Comparison of ENCODE assay signal across 10 mouse cellular contexts in the genomic region with DNA sequence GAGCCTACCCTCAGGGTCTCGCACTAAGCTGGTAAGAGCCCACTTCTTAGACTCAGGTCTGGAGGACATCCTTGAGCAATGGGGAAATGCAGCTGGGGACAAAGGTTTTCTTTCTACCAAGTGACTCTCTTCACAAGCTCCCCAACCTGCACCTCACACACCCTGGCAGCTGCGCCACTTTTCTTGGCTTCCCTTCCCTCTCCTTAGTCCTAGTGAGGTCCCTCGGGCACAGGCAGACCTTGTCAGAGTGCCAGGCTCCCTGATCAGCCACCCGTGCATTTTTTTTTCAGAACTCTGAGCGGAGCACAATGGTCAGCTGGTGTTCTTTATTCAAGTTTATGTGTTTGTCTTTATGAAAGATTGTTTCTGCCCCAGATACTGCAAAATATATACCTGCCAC.
DNase-seq lines count a peak whose midpoint lies in the region; ATAC-seq and TF ChIP-seq lines count a peak whose summit lies in the region.
"Had no signal": no experiment of that assay in that cellular context is flagged by ENCODE, and none has a peak within 500 bp of the region (broad histone marks: within the 10 kb centered on the region; RNA-seq: fewer than 3 reads in every experiment).

No protein-coding gene starts in this region.

- DNase-seq in forebrain, embryonic 10.5 days (ENCODE audit: extremely low spot score, low spot score), result no peak
- DNase-seq in midbrain, embryonic 10.5 days (ENCODE audit: low spot score), result no peak
- peak; percentile 43 for DNase-seq in forebrain, postnatal 0 days
- peak; percentile 42 for DNase-seq in ovary, postnatal 14 days (ENCODE audit: low spot score)
- no peak for DNase-seq in gastrocnemius, adult 8-10 months (ENCODE audit: low spot score in 2 of 2)
- DNase-seq in gastrocnemius, postnatal 36 days, result no peak

- no peaks in the 10 kb centered on the region for H3K27me3 ChIP-seq in forebrain, embryonic 15.5 days
- no peaks in the 10 kb centered on the region for H3K27me3 ChIP-seq in forebrain, embryonic 10.5 days (ENCODE audit: poor library complexity, severe bottlenecking)
- no peaks in the 10 kb centered on the region for H3K27me3 ChIP-seq in midbrain, embryonic 16.5 days (ENCODE audit: control insufficient read depth, insufficient read depth, low read depth, low read length)
- no peaks in the 10 kb centered on the region for H3K27me3 ChIP-seq in midbrain, embryonic 10.5 days (ENCODE audit: low read depth, poor library complexity, severe bottlenecking)
- H3K27me3 ChIP-seq in forebrain, postnatal 0 days (ENCODE audit: insufficient read depth, low read length), result no peaks in the 10 kb centered on the region
- H3K27me3 ChIP-seq: limb, embryonic 12.5 days; neural tube, embryonic 12.5 days had no signal

- H3K4me3 ChIP-seq in forebrain, embryonic 15.5 days, result no peak overlapping the region
- no peak overlapping the region for H3K4me3 ChIP-seq in forebrain, embryonic 10.5 days
- H3K4me3 ChIP-seq in midbrain, embryonic 16.5 days (ENCODE audit: low read depth, low read length), result no peak overlapping the region
- H3K4me3 ChIP-seq in midbrain, embryonic 10.5 days, result no peak overlapping the region
- no peak overlapping the region for H3K4me3 ChIP-seq in forebrain, postnatal 0 days (ENCODE audit: low read depth, low read length)
- H3K4me3 ChIP-seq: limb, embryonic 12.5 days; neural tube, embryonic 12.5 days had no signal

- no peak overlapping the region for H3K4me2 ChIP-seq in forebrain, embryonic 15.5 days (replicated peaks)
- H3K4me2 ChIP-seq in midbrain, embryonic 16.5 days (ENCODE audit: low read length), result no peak overlapping the region
- H3K4me2 ChIP-seq in forebrain, postnatal 0 days (ENCODE audit: low read depth), result no peak overlapping the region
- H3K4me2 ChIP-seq: limb, embryonic 12.5 days; neural tube, embryonic 12.5 days had no signal

- 33% methylated on average over 5 of the region's 5 CpGs for WGBS in forebrain, embryonic 15.5 days
- 81% methylated on average over 5 of the region's 5 CpGs for WGBS in forebrain, embryonic 10.5 days
- 56% methylated on average over 5 of the region's 5 CpGs for WGBS in midbrain, embryonic 16.5 days
- 74% methylated on average over 5 of the region's 5 CpGs for WGBS in midbrain, embryonic 10.5 days
- 32% methylated on average over 5 of the region's 5 CpGs for WGBS in forebrain, postnatal 0 days

- no peak for TF ChIP-seq CTCF in forebrain, postnatal 0 days (IDR thresholded peaks at IDR 0.05; ENCODE audit: low read depth)

- no peak overlapping the region for H3K9ac ChIP-seq in forebrain, embryonic 15.5 days (replicated peaks)
- H3K9ac ChIP-seq in midbrain, embryonic 16.5 days (ENCODE audit: low read depth, low read length), result no peak overlapping the region
- no peak overlapping the region for H3K9ac ChIP-seq in forebrain, postnatal 0 days
- H3K9ac ChIP-seq: limb, embryonic 12.5 days; neural tube, embryonic 12.5 days had no signal

- peak overlapping the region; percentile 73 for H3K27ac ChIP-seq in forebrain, embryonic 15.5 days (replicated peaks)
- H3K27ac ChIP-seq in forebrain, embryonic 10.5 days, result no peak overlapping the region
- peak overlapping the region; percentile 14; the same call in 1 of the 2 replicates for H3K27ac ChIP-seq in midbrain, embryonic 16.5 days (ENCODE audit: low read length)
- H3K27ac ChIP-seq in midbrain, embryonic 10.5 days (replicated peaks), result no peak overlapping the region
- H3K27ac ChIP-seq in forebrain, postnatal 0 days (ENCODE audit: low read depth, low read length), result peak overlapping the region; percentile 64
- H3K27ac ChIP-seq: limb, embryonic 12.5 days; neural tube, embryonic 12.5 days had no signal

- no peaks in the 10 kb centered on the region for H3K36me3 ChIP-seq in forebrain, embryonic 15.5 days
- H3K36me3 ChIP-seq in forebrain, embryonic 10.5 days (replicated peaks), result no peaks in the 10 kb centered on the region
- H3K36me3 ChIP-seq in midbrain, embryonic 16.5 days (ENCODE audit: control insufficient read depth, insufficient read depth, low read length), result peaks cover 12% of the 10 kb centered on the region
- H3K36me3 ChIP-seq in midbrain, embryonic 10.5 days, result no peaks in the 10 kb centered on the region
- peaks cover 7% of the 10 kb centered on the region for H3K36me3 ChIP-seq in forebrain, postnatal 0 days (ENCODE audit: insufficient read depth)
- H3K36me3 ChIP-seq: limb, embryonic 12.5 days; neural tube, embryonic 12.5 days had no signal

- peak; percentile 54 for ATAC-seq in forebrain, embryonic 15.5 days (replicated peaks)
- ATAC-seq in midbrain, embryonic 16.5 days, result no peak
- ATAC-seq in forebrain, postnatal 0 days, result peak; percentile 32

- intact Hi-C loops in gastrocnemius, postnatal 36 days (cut with DNase I), result no loop called here

- H3K9me3 ChIP-seq in forebrain, embryonic 15.5 days, result no peaks in the 10 kb centered on the region
- H3K9me3 ChIP-seq in forebrain, embryonic 10.5 days, result no peaks in the 10 kb centered on the region
- H3K9me3 ChIP-seq in midbrain, embryonic 16.5 days (replicated peaks; ENCODE audit: control insufficient read depth, low read length, poor library complexity, severe bottlenecking), result no peaks in the 10 kb centered on the region
- H3K9me3 ChIP-seq in midbrain, embryonic 10.5 days (replicated peaks), result no peaks in the 10 kb centered on the region
- H3K9me3 ChIP-seq in forebrain, postnatal 0 days (ENCODE audit: low read length), result no peaks in the 10 kb centered on the region
- H3K9me3 ChIP-seq: limb, embryonic 12.5 days; neural tube, embryonic 12.5 days had no signal

- H3K4me1 ChIP-seq in forebrain, embryonic 15.5 days, result peaks cover 69% of the 10 kb centered on the region
- 0 out of 2 replicates have a peak, but pooled peaks cover 4% of the 10 kb centered on the region for H3K4me1 ChIP-seq in forebrain, embryonic 10.5 days
- peaks cover 23% of the 10 kb centered on the region for H3K4me1 ChIP-seq in midbrain, embryonic 16.5 days (ENCODE audit: control insufficient read depth, insufficient read depth, low read length)
- no peaks in the 10 kb centered on the region for H3K4me1 ChIP-seq in midbrain, embryonic 10.5 days
- H3K4me1 ChIP-seq in forebrain, postnatal 0 days (ENCODE audit: insufficient read depth), result peaks cover 40% of the 10 kb centered on the region
- H3K4me1 ChIP-seq: limb, embryonic 12.5 days; neural tube, embryonic 12.5 days had no signal

Comparison
In these comparisons a context has a peak if more than half of its experiments do, and no peak if none do; other contexts are left out.
1. H3K27ac ChIP-seq: peak in forebrain, embryonic 15.5 days (single experiment), midbrain, embryonic 16.5 days (single experiment) and forebrain, postnatal 0 days (single experiment); none in forebrain, embryonic 10.5 days (single experiment) and midbrain, embryonic 10.5 days (single experiment).
2. DNase-seq: peak in forebrain, postnatal 0 days (single experiment) and ovary, postnatal 14 days (single experiment); none in forebrain, embryonic 10.5 days (single experiment), midbrain, embryonic 10.5 days (single experiment), gastrocnemius, adult 8-10 months (0 of 2) and gastrocnemius, postnatal 36 days (0 of 2).